Mouse (Mus musculus): ENCODE results near the gene Senp6.

- no peak for TF ChIP-seq POLR2A (IDR thresholded peaks at IDR 0.05; ENCODE audit: insufficient read length, low read depth)
- no peak for TF ChIP-seq TCF3 (IDR thresholded peaks at IDR 0.05; ENCODE audit: insufficient read length, low read depth)
- no peak for TF ChIP-seq REST (IDR thresholded peaks at IDR 0.05; ENCODE audit: insufficient read depth, insufficient read length)
Observed at GRCm38 (mm10) chr9:80074949-80075348, 8.2 kb downstream of the Senp6 start.

All from myocyte (in vitro differentiated cells).